Mouse (Mus musculus) lung, embryonic 16.5 days (tissue): ENCODE results near the gene Eddm3b. TPM values are rescaled to one million over a fixed set of nuclear protein-coding genes. Genes with fewer than 3 reads are reported as not detected.

ENCODE experiments used
- ATAC-seq: fragments of 200-750 bp; cut with Nextera tagmentation; 2 replicates; pipeline ENCODE4 v1.8.0; 2017; ENCODE audit warnings: low read depth, mild to moderate bottlenecking, moderate library complexity
- H3K27ac ChIP-seq: fragments of 300-500 bp; sonication (generic); 2 replicates; pipeline ENCODE4 v1.5.1; 2014; ENCODE audit warnings: mild to moderate bottlenecking, control low read depth, low read length
- H3K27me3 ChIP-seq: fragments of 300-500 bp; sonication (generic); 2 replicates; pipeline ENCODE4 v1.6.1; 2014; ENCODE audit warnings: low read depth, low read length, mixed read lengths; ENCODE audit not compliant: control insufficient read depth, insufficient read depth
- H3K36me3 ChIP-seq: fragments of 300-500 bp; sonication (generic); 2 replicates; pipeline ENCODE4 v1.6.1; 2014; ENCODE audit warnings: low read length; ENCODE audit not compliant: control insufficient read depth, insufficient read depth
- H3K4me1 ChIP-seq: fragments of 300-500 bp; sonication (generic); replicated peaks from 2 replicates; pipeline ENCODE4 v1.6.1; 2014; ENCODE audit warnings: low read length, mixed read lengths; ENCODE audit not compliant: control insufficient read depth, insufficient read depth
- H3K4me2 ChIP-seq: fragments of 300-500 bp; sonication (generic); 2 replicates; pipeline ENCODE4 v1.6.1; 2014; ENCODE audit warnings: low read depth, low read length, control low read depth
- H3K4me3 ChIP-seq: fragments of 300-500 bp; sonication (generic); 2 replicates; pipeline ENCODE4 v1.5.1; 2014; ENCODE audit warnings: mild to moderate bottlenecking, low read length, control low read depth
- H3K9ac ChIP-seq: fragments of 300-500 bp; sonication (generic); 2 replicates; pipeline ENCODE4 v1.6.1; 2014; ENCODE audit warnings: low read length, control low read depth
- H3K9me3 ChIP-seq: fragments of 300-500 bp; sonication (generic); 2 replicates; pipeline ENCODE4 v1.6.1; 2016; ENCODE audit warnings: low read length; ENCODE audit not compliant: control insufficient read depth
- WGBS: fragments of 180-500 bp; shearing (Covaris S2); extraction: QIAGEN DNeasy Blood & Tissue Kit; methylation state at CpG from one replicate; pipeline ENCODE4 v1.1.7; 2014; 5-methylcytosine and 5-hydroxymethylcytosine counted together
- polyA plus RNA-seq: library from polyadenylated mRNA; unstranded; fragments of >200 nt; fragmentation: Nextera tagmentation; extraction: Ambion mirVana; gene quantifications from 2 replicates; pipeline ENCODE4 v1.2.1, GENCODE M21; 2015

Eddm3b gene
- polyA plus RNA-seq, 1 experiment from 2014 or later, result not detected

- H3K4me1 ChIP-seq, result no peaks in the 10 kb centered on the region
- H3K4me3 ChIP-seq, result no peak overlapping the region
- WGBS, result 89% methylated on average over 4 of the region's 4 CpGs
These were observed 18.1 kb downstream of the Eddm3b start for GRCm38 (mm10) chr14:51132372-51132771.

GRCm38 (mm10) chr14:51140342-51140741 lies 26.1 kb downstream of the Eddm3b start:
- H3K4me2 ChIP-seq, result no peak overlapping the region
- no peaks in the 10 kb centered on the region for H3K27me3 ChIP-seq
- no peak overlapping the region for H3K27ac ChIP-seq
- no peak for ATAC-seq
- no peak overlapping the region for H3K4me3 ChIP-seq
- 0 out of 2 replicates have a peak, but pooled peaks cover 2% of the 10 kb centered on the region for H3K4me1 ChIP-seq
- H3K36me3 ChIP-seq, result no peaks in the 10 kb centered on the region
- no peaks in the 10 kb centered on the region for H3K9me3 ChIP-seq
- H3K9ac ChIP-seq, result no peak overlapping the region
- 58% methylated on average over 2 of the region's 2 CpGs for WGBS

More at GRCm38 (mm10) chr14:51132372-51132771, 18.1 kb downstream of the Eddm3b start:
- Histone ChIP-seq H3K27me3 (no peaks in the 10 kb centered on the region), H3K36me3 (no peaks in the 10 kb centered on the region), H3K4me2 (no peak overlapping the region), H3K27ac (no peak overlapping the region), H3K9me3 (no peaks in the 10 kb centered on the region), H3K9ac (no peak overlapping the region)
- ATAC-seq, result no peak

- H3K9ac ChIP-seq, result no peak overlapping the region
- no peak overlapping the region for H3K4me2 ChIP-seq
- ATAC-seq, result no peak
- no peak overlapping the region for H3K4me3 ChIP-seq
- no peaks in the 10 kb centered on the region for H3K27me3 ChIP-seq
- no peak overlapping the region for H3K27ac ChIP-seq
- H3K9me3 ChIP-seq, result no peaks in the 10 kb centered on the region
- WGBS, result 79% methylated on average over 4 of the region's 4 CpGs
- H3K36me3 ChIP-seq, result no peaks in the 10 kb centered on the region
- 0 out of 2 replicates have a peak, but pooled peaks cover 2% of the 10 kb centered on the region for H3K4me1 ChIP-seq
These were observed 27.9 kb downstream of the Eddm3b start for GRCm38 (mm10) chr14:51142119-51142518.

- Histone ChIP-seq H3K4me1 (0 out of 2 replicates have a peak, but pooled peaks cover 2% of the 10 kb centered on the region), H3K27ac (no peak overlapping the region), H3K9me3 (no peaks in the 10 kb centered on the region), H3K36me3 (no peaks in the 10 kb centered on the region), H3K4me2 (no peak overlapping the region), H3K4me3 (no peak overlapping the region), H3K27me3 (no peaks in the 10 kb centered on the region), H3K9ac (no peak overlapping the region)
- 78% methylated on average over 3 of the region's 3 CpGs for WGBS
- no peak for ATAC-seq
These were observed 28.3 kb downstream of the Eddm3b start for GRCm38 (mm10) chr14:51142568-51142967.

GRCm38 (mm10) chr14:51143287-51143686 lies 29.1 kb downstream of the Eddm3b start:
- no peaks in the 10 kb centered on the region for H3K36me3 ChIP-seq
- no peaks in the 10 kb centered on the region for H3K27me3 ChIP-seq
- H3K9ac ChIP-seq, result no peak overlapping the region
- H3K4me1 ChIP-seq, result 0 out of 2 replicates have a peak, but pooled peaks cover 2% of the 10 kb centered on the region
- no peaks in the 10 kb centered on the region for H3K9me3 ChIP-seq
- H3K27ac ChIP-seq, result no peak overlapping the region
- H3K4me2 ChIP-seq, result no peak overlapping the region
- WGBS, result 45% methylated on average over 4 of the region's 4 CpGs
- no peak overlapping the region for H3K4me3 ChIP-seq
- no peak for ATAC-seq

- H3K4me2 ChIP-seq, result no peak overlapping the region
- 0 out of 2 replicates have a peak, but pooled peaks cover 2% of the 10 kb centered on the region for H3K4me1 ChIP-seq
- H3K4me3 ChIP-seq, result no peak overlapping the region
- H3K36me3 ChIP-seq, result no peaks in the 10 kb centered on the region
- H3K27ac ChIP-seq, result no peak overlapping the region
- H3K27me3 ChIP-seq, result no peaks in the 10 kb centered on the region
- 65% methylated on average over 2 of the region's 2 CpGs for WGBS
- no peak overlapping the region for H3K9ac ChIP-seq
- no peaks in the 10 kb centered on the region for H3K9me3 ChIP-seq
- ATAC-seq, result no peak
These were observed 29.7 kb downstream of the Eddm3b start for GRCm38 (mm10) chr14:51143937-51144336.

GRCm38 (mm10) chr14:51144451-51144850 lies 30.2 kb downstream of the Eddm3b start:
- ATAC-seq, result no peak
- WGBS, result 93% methylated on average over 4 of the region's 4 CpGs
- Histone ChIP-seq H3K36me3 (no peaks in the 10 kb centered on the region), H3K9ac (no peak overlapping the region), H3K27ac (no peak overlapping the region), H3K4me3 (no peak overlapping the region), H3K4me2 (no peak overlapping the region), H3K4me1 (0 out of 2 replicates have a peak, but pooled peaks cover 2% of the 10 kb centered on the region), H3K9me3 (no peaks in the 10 kb centered on the region), H3K27me3 (no peaks in the 10 kb centered on the region)

GRCm38 (mm10) chr14:51145521-51145920 lies 31.3 kb downstream of the Eddm3b start:
- Histone ChIP-seq H3K9ac (no peak overlapping the region), H3K27me3 (no peaks in the 10 kb centered on the region), H3K27ac (no peak overlapping the region), H3K4me1 (0 out of 2 replicates have a peak, but pooled peaks cover 2% of the 10 kb centered on the region), H3K36me3 (no peaks in the 10 kb centered on the region), H3K9me3 (no peaks in the 10 kb centered on the region), H3K4me3 (no peak overlapping the region), H3K4me2 (no peak overlapping the region)
- ATAC-seq, result no peak
- WGBS, result 75% methylated on average over 6 of the region's 6 CpGs

GRCm38 (mm10) chr14:51146685-51147084 lies 32.5 kb downstream of the Eddm3b start, which contains the start of gene Rnase1:
TSS of gene Rnase1 (minus strand) at chr14:51146785.
- Histone ChIP-seq H3K9me3 (no peaks in the 10 kb centered on the region), H3K4me1 (0 out of 2 replicates have a peak, but pooled peaks cover 2% of the 10 kb centered on the region), H3K4me2 (no peak within 1 kb of the TSS), H3K27me3 (no peaks in the 10 kb centered on the region), H3K27ac (no peak within 1 kb of the TSS), H3K9ac (no peak within 1 kb of the TSS), H3K4me3 (no peak within 1 kb of the TSS), H3K36me3 (no peaks in the 10 kb centered on the region)
- 75% methylated on average over 2 of the region's 2 CpGs for WGBS
- no peak for ATAC-seq

- no peaks in the 10 kb centered on the region for H3K27me3 ChIP-seq
- no peaks in the 10 kb centered on the region for H3K9me3 ChIP-seq
- no peak overlapping the region for H3K4me2 ChIP-seq
- H3K9ac ChIP-seq, result no peak overlapping the region
- no peak for ATAC-seq
- H3K36me3 ChIP-seq, result no peaks in the 10 kb centered on the region
- no peak overlapping the region for H3K4me3 ChIP-seq
- no peak overlapping the region for H3K27ac ChIP-seq
- WGBS, result 54% methylated on average over 3 of the region's 3 CpGs
- H3K4me1 ChIP-seq, result 0 out of 2 replicates have a peak, but pooled peaks cover 2% of the 10 kb centered on the region
These were observed 33.8 kb downstream of the Eddm3b start for GRCm38 (mm10) chr14:51148006-51148405.
